ENCODE assay signal across 9 mouse cellular contexts in genomic region chr2:4334201-4334600, GRCm38 (mm10).
DNase-seq lines count a peak whose midpoint lies in the region; ATAC-seq and TF ChIP-seq lines count a peak whose summit lies in the region.
"Had no signal": no experiment of that assay in that cellular context is flagged by ENCODE, and none has a peak within 500 bp of the region (broad histone marks: within the 10 kb centered on the region; RNA-seq: fewer than 3 reads in every experiment).

No protein-coding gene starts in this region.

- no peak for TF ChIP-seq POLR2A in thymus, adult 2 months (IDR thresholded peaks at IDR 0.05; ENCODE audit: control insufficient read depth, extremely low read depth, insufficient read depth, low read length, poor library complexity)

- H3K27ac ChIP-seq in forebrain, embryonic 13.5 days: no peak overlapping the region
- no peak overlapping the region for H3K27ac ChIP-seq in forebrain, embryonic 10.5 days
- peak overlapping the region; percentile 47 for H3K27ac ChIP-seq in hindbrain, embryonic 16.5 days (ENCODE audit: low read depth, low read length)
- no peak overlapping the region for H3K27ac ChIP-seq in thymus, adult 2 months (ENCODE audit: control insufficient read depth, insufficient read depth, low read length)
- H3K27ac ChIP-seq in kidney, embryonic 16.5 days (ENCODE audit: low read length): no peak overlapping the region
- H3K27ac ChIP-seq: neural tube, embryonic 12.5 days had no signal

- no peak for TF ChIP-seq CTCF in thymus, adult 2 months (IDR thresholded peaks at IDR 0.05; ENCODE audit: borderline replicate concordance, control insufficient read depth, extremely low read depth, insufficient read depth, low read length, poor library complexity)

- H3K4me3 ChIP-seq in forebrain, embryonic 13.5 days: no peak overlapping the region
- H3K4me3 ChIP-seq in forebrain, embryonic 10.5 days: no peak overlapping the region
- no peak overlapping the region for H3K4me3 ChIP-seq in hindbrain, embryonic 16.5 days (ENCODE audit: low read length)
- no peak overlapping the region for H3K4me3 ChIP-seq in thymus, adult 2 months (ENCODE audit: control insufficient read depth, insufficient read depth, low read length)
- H3K4me3 ChIP-seq in kidney, embryonic 16.5 days (ENCODE audit: low read length): no peak overlapping the region
- H3K4me3 ChIP-seq: neural tube, embryonic 12.5 days had no signal

- no peaks in the 10 kb centered on the region for H3K9me3 ChIP-seq in forebrain, embryonic 13.5 days (replicated peaks)
- no peaks in the 10 kb centered on the region for H3K9me3 ChIP-seq in forebrain, embryonic 10.5 days
- H3K9me3 ChIP-seq in hindbrain, embryonic 16.5 days (ENCODE audit: control insufficient read depth, low read length): no peaks in the 10 kb centered on the region
- no peaks in the 10 kb centered on the region for H3K9me3 ChIP-seq in kidney, embryonic 16.5 days (ENCODE audit: low read length)
- H3K9me3 ChIP-seq: neural tube, embryonic 12.5 days had no signal

- H3K4me2 ChIP-seq in forebrain, embryonic 13.5 days: no peak overlapping the region
- no peak overlapping the region for H3K4me2 ChIP-seq in hindbrain, embryonic 16.5 days (ENCODE audit: low read length)
- no peak overlapping the region for H3K4me2 ChIP-seq in kidney, embryonic 16.5 days (replicated peaks; ENCODE audit: low read depth, low read length)
- H3K4me2 ChIP-seq: neural tube, embryonic 12.5 days had no signal

- DNase-seq in forebrain, embryonic 10.5 days (ENCODE audit: extremely low spot score, low spot score): no peak
- DNase-seq in right cerebral cortex, postnatal 4 days: peak; percentile 12
- DNase-seq in right cerebral cortex, postnatal 14 days: no peak
- no peak for DNase-seq in thymus, adult 2 months
- no peak for DNase-seq in layer of hippocampus, adult 9-11 months

- 20% methylated on average over 4 of the region's 4 CpGs for WGBS in forebrain, embryonic 13.5 days
- WGBS in forebrain, embryonic 10.5 days: 47% methylated on average over 4 of the region's 4 CpGs
- WGBS in hindbrain, embryonic 16.5 days: 27% methylated on average over 4 of the region's 4 CpGs
- WGBS in thymus, adult 2 months: 55% methylated on average over 4 of the region's 4 CpGs
- WGBS in kidney, embryonic 16.5 days: 26% methylated on average over 4 of the region's 4 CpGs

- H3K36me3 ChIP-seq in forebrain, embryonic 13.5 days (ENCODE audit: poor library complexity, severe bottlenecking): no peaks in the 10 kb centered on the region
- no peaks in the 10 kb centered on the region for H3K36me3 ChIP-seq in forebrain, embryonic 10.5 days (replicated peaks)
- H3K36me3 ChIP-seq in hindbrain, embryonic 16.5 days (ENCODE audit: control insufficient read depth, insufficient read depth, low read length): no peaks in the 10 kb centered on the region
- H3K36me3 ChIP-seq in thymus, adult 2 months (ENCODE audit: control insufficient read depth, insufficient read depth, low read length): no peaks in the 10 kb centered on the region
- no peaks in the 10 kb centered on the region for H3K36me3 ChIP-seq in kidney, embryonic 16.5 days (ENCODE audit: insufficient read depth, low read length)
- H3K36me3 ChIP-seq: neural tube, embryonic 12.5 days had no signal

- H3K9ac ChIP-seq in forebrain, embryonic 13.5 days: no peak overlapping the region
- no peak overlapping the region for H3K9ac ChIP-seq in hindbrain, embryonic 16.5 days (ENCODE audit: low read depth, low read length)
- H3K9ac ChIP-seq in kidney, embryonic 16.5 days (replicated peaks; ENCODE audit: low read length): no peak overlapping the region
- H3K9ac ChIP-seq: neural tube, embryonic 12.5 days had no signal

- no peaks in the 10 kb centered on the region for H3K27me3 ChIP-seq in forebrain, embryonic 13.5 days
- no peaks in the 10 kb centered on the region for H3K27me3 ChIP-seq in forebrain, embryonic 10.5 days (ENCODE audit: poor library complexity, severe bottlenecking)
- H3K27me3 ChIP-seq in hindbrain, embryonic 16.5 days (replicated peaks; ENCODE audit: control insufficient read depth, insufficient read depth, low read length): no peaks in the 10 kb centered on the region
- H3K27me3 ChIP-seq in thymus, adult 2 months (ENCODE audit: control insufficient read depth, insufficient read depth, low read length): no peaks in the 10 kb centered on the region
- H3K27me3 ChIP-seq in kidney, embryonic 16.5 days (ENCODE audit: insufficient read depth, low read length): no peaks in the 10 kb centered on the region
- H3K27me3 ChIP-seq: neural tube, embryonic 12.5 days had no signal

- ATAC-seq in forebrain, embryonic 13.5 days: 0 out of 2 replicates have a peak, but pooled peaks have one; percentile 21
- ATAC-seq in hindbrain, embryonic 16.5 days: peak; percentile 57; the same call in 1 of the 2 replicates
- ATAC-seq in kidney, embryonic 16.5 days (ENCODE audit: low FRiP score, low TSS enrichment): no peak

- peaks cover 5% of the 10 kb centered on the region; the same call in 1 of the 2 replicates for H3K4me1 ChIP-seq in forebrain, embryonic 13.5 days
- peaks cover 21% of the 10 kb centered on the region for H3K4me1 ChIP-seq in forebrain, embryonic 10.5 days
- H3K4me1 ChIP-seq in hindbrain, embryonic 16.5 days (ENCODE audit: control insufficient read depth, insufficient read depth, low read depth, low read length): peaks cover 6% of the 10 kb centered on the region
- no peaks in the 10 kb centered on the region for H3K4me1 ChIP-seq in thymus, adult 2 months (replicated peaks; ENCODE audit: control insufficient read depth, insufficient read depth, low read length)
- H3K4me1 ChIP-seq in kidney, embryonic 16.5 days (ENCODE audit: insufficient read depth, low read length): peaks cover 8% of the 10 kb centered on the region
